Mouse (Mus musculus) lung, postnatal 36 days (tissue): ENCODE data around the gene Hoxa13.

ENCODE experiments used
- DNase-seq: peaks from one replicate; pipeline ENCODE4 v3.0.0; 2022; ENCODE audit warnings: mixed read lengths

Hoxa13 gene

DNA sequence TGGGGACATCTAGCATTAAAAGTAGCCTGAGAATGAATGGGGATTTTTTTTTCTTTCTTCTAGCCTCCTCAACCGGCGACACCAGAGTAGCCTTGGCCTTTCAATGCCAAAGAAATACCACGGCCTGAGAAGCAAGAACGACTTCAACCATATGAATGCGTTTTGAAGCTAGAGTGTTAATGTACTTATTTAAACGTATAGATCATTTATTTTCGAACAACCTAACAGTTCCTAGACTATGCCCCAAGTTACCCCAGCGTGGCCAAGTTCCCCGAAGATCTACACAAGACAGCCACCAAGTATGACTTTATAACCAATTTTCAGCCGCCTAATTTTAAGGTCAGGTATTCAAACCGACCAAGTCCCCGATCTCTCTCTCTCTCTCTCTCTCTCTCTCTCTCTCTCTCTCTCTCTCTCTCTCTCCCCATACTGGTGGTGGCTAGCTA, 39.8 kb downstream of the Hoxa13 start:
- no peak for DNase-seq

DNA sequence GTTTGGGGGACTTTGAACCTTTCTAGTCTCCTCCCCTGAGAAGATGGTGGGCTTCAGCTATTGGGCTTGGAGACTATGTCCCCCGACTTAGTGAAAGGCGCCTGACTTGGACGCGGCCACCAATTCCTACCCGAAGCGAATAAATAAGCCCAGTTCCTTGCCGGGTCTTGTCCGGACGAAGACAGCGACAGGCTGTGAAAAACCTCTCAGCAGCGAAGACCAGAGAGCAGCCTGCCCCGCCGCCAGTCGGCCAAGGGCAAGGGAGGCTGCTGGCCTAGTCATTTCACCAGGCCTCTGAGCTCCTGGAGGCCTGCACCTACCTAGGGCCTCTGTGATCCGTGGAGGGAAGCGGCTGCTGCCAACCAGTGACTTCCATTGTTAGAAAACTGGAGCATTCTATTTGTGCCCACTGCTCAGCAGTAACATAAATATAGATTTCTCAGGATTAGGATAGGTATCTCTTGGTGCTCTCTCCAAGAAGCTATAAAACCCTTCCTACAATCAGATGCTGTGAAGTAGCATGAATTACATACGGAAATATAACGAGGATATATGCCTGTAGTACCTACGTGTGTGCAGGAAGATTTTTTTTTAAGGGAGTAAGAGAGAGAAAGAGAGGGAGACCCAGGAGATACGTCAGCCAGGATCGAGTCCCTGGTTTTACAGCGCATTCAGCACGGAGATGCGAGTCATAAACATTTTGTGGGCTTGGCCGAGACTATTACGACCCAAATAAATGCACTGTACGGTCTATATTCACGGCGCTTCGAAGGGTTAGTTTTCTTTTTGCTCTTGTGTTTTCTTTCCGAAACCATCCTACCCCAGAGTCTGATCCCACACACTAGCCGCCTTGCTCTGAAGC, 40.4 kb downstream of the Hoxa13 start:
- no peak for DNase-seq

DNA sequence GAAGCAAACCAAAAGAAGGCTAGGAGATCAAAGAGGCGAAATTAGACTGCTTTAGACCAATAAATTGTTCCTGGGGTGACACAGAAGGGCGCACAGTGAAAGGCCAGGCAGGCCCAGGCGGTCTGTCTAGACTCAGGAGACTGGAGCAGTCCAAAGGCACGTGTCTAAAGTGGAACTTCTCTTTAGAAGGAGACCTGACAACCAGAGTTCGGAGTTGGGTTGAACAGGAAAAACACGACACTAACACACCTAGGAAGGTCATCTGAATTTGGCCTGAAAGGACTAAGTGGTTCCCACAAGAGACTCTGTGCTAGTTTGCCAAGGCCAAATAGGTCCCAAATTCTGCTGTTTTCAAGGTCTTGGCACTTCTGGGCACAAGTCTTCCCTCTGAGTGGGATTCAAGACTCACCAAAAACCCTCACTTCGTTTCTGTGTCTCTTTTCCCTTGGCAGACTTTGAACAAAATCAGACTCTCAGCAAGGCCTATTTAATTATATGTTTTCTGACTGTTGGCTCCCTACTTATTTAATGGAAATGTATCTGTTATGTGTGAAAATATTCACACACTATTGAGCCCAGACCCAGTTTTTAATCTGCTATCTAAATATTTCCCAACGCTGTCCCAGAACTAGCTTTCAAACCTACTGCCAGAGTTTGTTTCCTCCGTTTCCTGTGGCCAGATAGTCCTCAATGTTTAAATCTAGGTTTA, 41.3 kb downstream of the Hoxa13 start:
- no peak for DNase-seq

DNA sequence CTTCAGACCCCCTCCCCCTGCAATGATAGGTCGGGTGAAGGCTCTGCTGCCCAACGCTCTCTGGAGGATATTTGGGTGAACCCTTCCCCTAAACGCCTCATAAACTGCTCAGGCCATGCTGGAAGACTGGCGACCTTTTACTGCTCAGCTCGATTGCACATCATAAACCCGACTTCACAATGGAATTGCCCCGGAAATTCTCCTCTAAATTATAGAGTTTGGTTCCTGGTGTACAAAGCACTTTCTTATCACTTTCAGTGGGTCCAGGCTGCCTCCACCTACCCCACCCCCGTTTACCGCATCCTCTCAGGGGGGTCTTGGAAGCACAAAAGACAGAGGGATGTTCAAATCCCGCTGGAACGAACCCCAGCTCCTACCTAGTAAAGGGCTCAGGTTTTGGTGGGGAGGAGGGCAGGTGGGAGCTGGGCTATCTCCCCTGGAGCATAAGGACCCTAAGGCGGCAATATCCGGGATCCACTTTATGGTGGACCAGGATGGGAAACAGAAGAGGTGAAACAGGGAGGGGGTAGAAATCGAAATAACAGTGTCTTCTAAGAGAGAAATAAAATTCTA, 42.0 kb downstream of the Hoxa13 start:
- no peak for DNase-seq

DNA sequence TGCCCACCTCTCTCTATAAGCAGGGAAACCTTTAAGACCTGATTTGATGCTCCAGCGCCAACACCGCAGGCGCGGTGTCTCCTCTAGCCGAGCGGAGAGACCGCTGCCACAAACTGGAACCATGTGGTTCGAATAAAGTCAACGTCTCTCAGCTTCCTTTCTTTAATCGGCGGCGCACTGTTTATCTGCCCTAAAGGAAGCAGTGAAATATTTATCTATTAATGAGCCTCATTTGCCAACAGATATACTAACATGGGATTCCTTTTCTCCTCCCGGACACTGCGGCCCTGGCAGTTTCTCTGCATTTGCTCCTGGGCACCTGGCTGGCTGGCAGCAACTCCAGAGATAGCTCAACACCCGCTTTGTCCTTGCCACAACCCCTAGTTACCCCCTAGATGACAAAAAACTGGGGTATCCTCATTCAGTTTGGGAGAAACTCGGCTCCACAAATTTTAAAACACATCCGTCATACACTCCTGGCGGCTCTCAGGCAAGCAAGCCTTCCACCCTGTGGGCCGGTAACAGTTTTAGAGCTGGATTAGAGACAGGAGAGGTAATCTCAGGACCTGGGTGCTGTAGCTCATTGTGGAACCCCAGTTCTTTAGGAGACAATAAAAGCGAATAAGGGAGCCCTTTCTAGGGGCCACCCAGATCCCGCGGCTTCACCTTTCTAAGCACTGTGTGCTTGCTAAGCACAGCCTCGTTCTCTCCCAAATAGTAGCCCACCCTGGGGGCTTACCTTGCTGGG, 42.6 kb downstream of the Hoxa13 start:
- DNase-seq = no peak

DNA sequence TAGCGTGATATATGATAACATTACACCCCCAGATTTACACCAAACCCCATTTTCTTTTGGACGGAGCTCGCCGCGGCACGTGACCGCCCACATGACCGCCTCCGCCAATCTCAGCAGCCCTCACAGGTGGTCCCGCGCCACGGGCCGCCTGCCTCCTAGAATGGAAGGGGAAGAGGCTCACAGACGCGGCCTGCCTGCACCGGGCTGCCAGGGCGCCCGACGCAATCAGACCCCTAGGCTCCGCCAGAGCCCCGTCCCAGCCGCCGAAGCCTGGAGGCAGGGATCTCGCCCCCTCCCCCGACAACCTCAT, 43.3 kb downstream of the Hoxa13 start:
- peak; percentile 53 for DNase-seq

DNA sequence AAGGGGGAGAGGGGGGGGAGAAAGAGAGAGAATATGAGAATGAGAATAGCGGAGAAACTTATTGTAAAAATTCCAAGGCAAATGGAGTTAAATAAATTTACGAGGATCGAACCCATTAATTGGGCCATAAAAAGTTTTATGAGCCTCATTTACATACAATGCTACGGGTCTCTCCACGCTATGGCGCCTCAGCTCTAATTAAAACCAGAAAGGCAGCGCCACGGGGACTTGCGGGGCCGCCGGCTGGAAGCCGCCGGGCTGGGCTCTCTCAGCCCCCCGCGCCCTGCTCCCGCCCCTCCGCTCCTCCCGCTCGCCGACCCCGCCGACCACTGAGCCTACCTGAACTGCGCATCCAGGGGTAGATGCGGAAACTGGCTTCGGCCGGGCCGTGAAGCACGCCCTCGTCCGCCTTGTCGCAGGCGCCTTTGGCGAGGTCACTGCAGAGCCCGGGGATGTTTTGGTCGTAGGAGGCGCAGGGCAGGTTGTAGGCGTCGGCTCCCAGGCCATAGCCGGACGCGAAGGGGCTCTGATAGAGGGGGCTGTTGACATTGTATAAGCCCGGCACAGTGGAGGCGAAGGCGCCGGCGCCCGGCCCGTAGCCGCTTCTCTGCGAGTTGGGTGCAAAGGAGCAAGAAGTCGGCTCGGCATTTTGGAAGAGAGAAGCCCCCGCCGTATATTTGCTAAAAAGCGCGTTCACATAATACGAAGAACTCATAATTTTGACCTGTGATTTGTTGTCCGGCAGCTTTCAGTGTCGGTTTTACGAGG, 43.8 kb downstream of the Hoxa13 start:
- no peak for DNase-seq

DNA sequence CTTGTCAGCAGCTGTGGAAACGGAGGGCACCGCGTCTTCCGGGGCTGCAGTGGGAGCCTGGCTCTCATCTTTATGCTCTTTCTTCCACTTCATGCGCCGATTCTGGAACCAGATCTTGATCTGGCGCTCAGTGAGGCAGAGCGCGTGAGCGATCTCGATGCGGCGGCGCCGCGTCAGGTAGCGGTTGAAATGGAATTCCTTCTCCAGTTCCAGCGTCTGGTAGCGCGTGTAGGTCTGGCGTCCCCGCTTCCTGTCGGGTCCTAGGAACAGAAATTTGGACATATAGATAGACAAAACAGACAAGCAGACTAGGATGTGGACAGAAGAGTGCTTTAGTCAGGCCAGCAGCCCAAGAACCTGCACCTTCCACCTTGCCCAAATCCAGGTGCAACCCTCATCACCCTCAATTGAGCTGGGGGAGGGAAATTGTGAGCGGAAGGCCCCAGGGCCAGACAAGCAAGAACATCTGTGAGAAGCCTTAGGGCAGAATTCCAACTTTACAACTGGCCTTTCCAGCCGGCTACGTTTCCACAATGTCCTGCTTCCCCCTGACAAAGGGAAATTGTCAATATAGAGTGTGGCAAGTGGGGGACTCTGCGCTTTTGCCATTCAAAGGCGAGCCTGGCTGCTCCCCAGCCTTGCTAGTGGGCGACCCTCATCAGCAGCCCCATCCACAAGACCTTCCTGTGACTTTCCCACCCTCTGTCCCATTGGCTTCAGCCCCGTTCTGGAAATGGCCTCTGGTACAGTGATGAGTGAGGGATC, 44.7 kb downstream of the Hoxa13 start:
- no peak for DNase-seq

DNA sequence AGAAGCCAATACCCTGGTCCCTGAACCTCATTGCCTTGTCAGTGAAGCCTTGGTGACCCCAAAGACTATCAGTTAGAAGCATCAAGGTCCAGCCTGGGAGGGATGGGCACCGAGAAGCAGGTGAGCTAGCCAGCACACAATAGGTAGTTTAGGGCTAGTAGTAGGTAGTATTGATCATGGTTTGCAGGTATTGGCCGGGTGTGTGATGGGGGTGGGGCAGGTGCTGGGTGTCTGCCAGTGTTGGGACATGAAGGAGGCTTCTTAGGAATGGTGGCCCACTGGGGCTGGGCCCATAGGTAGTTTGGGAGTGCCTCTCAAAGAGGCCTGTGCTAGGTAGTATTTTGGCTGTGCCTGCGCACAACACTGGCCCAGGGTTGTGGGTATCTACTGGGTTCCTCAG, 45.6 kb downstream of the Hoxa13 start:
- DNase-seq = no peak

DNA sequence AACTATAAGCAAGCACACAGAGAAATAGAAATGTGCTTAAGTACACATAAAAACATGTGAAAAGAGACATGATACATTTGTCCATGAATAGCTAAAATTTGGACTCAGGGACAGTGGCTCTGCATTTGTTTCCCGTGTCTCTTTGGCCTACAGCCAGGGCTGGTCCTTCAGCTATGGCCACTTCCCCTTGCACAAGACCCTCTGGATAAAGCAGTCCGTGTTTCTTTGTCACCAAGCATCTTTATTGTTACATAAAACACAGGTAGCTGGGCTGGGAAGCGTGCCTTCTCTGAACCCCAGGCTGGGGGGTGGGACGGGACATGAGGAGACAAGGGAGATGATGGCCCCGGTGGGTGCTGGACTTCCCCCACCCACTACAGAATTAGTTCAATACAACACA, 46.4 kb downstream of the Hoxa13 start:
- no peak for DNase-seq

DNA sequence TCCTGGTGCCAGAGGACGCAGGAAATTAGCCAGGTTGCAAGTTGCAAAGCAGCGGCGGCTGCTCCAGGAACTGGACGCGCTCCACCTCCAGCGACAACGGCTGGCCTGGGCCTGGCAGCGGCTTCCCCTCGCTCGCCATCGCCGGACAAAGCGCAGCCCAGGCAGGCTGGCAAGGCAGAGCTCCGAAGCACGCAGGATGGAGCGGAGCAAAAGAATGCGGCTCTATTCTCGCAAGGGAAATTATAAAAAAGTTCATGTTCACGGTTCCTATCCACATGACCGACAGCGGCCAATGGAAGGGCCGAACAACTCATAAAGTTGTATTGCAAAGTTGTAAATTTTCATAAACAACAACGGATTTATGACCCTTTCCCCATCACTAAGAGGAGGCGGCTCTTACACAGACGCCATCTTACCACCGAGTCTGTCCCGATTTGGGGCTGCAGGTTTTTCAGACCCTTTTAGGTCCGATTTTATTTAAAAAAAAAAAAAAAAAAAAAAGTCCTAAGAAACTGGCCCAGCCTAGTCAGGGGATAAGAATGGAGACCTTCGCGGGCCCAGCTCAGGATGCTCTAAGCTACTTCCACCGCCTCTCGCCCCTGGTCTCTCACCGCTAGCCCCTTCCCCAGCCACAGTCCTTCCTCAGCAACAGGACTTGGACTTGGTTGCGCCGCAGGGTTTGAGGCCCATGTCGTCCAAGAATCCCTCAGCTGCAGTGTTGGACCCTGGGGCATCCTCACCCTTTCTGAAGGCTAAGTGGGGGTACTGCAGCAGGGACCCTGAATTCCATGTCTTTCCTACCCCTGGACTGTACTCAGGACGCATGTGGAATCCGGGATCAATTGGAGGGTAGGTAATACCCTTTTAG, 47.3 kb downstream of the Hoxa13 start, which contains the start of the genes Hoxa3 and Gm28308:
Hoxa3 (minus strand) TSS at position 218 of the 868 bp plus-strand sequence.
Gm28308 (minus strand) TSS at position 221 of the 868 bp plus-strand sequence.
- DNase-seq = peak; percentile 33

DNA sequence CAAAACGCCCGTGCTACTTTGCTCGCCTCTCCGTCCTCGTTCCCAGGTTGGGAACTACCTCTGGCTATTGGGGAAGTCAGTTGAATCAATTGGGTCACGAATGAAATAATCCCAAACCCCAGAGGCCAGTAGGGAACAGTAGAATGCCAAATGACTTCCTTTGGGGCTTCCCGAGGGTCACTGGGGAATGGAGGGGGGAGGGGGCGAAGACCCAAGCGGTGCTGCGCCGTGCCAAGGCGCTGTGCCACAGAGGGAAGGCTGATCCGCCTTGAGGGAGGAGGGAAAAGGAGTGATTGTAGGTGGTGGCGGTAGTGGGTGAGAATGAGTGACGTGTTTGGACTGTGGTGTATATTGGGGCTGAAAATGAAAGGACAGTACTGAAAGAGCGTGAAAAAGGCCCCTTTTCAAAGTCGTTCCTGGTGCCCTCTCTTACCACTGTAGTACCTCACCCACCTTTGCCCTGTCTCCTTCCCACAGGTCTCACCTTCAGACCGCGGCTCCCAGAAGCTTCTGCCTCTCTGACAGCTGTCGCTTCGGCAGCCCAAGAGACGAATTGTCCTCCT, 48.0 kb downstream of the Hoxa13 start:
- no peak for DNase-seq

DNA sequence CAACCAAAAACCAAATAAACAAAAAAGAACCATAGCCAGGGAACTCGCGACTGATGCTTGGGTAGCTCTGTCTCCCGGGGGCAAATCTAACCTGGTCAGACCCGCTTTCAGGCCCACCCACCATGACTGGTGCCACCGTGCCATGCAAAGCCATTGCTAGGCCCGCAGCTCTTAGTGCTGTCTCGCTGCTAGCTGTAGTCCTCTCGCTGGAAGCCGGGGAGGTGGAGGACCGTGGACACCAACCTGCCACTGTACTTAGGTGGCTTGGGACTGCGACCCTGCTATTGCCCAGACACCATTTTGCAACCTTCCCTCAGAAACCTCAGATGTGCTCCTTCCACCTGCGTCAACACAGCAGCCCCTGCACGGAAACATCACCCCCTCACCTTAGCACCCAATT, 48.7 kb downstream of the Hoxa13 start:
- no peak for DNase-seq

DNA sequence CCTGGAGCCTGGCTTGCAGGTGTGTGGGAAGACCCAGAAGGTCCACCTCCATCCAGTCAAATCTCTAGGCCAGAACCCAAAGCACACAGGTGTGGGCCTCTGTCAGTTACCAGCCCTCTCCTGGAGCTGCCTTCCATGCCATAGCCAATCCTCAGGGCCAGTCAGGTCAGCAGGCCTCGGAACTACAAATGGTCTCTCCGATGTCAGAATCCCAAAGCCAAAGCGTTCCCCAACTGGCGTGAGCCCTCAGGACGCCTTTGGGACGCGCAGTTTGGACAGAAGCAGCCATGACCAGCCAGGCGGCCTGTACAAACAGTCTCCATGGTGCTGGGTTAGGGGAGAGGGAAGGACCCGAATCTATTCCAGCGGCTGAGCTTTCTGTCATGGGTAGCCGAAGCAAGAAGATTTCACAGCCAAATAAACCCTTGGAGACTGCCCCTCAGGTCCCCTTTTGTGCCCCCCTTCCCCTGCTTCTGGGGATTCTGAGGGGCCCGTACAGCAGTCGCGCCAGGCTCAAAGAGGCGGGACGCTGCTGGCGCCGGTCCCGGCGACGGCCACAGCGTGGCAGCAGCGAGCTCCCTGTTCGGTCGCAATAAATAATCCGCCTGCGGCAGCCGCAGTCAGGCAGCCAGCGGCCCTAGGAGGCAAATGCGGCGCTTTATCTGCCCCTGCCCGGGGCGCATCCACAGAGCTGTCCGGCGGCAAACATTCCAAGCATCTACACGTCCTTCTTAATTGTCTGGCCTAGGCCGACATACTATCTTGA, 49.3 kb downstream of the Hoxa13 start:
- peak; percentile 79 for DNase-seq

DNA sequence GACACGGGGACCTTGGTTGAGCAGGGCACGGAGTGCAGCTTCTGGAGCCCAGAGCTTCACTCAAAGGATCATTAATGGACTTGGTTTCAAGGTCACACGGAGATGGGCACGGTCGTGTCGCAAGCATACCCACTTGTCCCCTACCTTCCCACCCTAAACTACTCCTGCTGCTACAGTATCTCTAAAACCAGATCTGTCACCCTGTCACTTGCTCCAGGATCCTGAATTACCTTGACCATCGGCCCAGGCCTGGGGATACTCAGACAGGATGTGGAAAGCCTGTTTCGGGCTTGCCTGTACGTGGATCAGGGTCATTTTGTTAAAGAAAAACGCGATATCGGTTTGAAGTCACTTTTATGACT, 51.0 kb downstream of the Hoxa13 start:
- no peak for DNase-seq

DNA sequence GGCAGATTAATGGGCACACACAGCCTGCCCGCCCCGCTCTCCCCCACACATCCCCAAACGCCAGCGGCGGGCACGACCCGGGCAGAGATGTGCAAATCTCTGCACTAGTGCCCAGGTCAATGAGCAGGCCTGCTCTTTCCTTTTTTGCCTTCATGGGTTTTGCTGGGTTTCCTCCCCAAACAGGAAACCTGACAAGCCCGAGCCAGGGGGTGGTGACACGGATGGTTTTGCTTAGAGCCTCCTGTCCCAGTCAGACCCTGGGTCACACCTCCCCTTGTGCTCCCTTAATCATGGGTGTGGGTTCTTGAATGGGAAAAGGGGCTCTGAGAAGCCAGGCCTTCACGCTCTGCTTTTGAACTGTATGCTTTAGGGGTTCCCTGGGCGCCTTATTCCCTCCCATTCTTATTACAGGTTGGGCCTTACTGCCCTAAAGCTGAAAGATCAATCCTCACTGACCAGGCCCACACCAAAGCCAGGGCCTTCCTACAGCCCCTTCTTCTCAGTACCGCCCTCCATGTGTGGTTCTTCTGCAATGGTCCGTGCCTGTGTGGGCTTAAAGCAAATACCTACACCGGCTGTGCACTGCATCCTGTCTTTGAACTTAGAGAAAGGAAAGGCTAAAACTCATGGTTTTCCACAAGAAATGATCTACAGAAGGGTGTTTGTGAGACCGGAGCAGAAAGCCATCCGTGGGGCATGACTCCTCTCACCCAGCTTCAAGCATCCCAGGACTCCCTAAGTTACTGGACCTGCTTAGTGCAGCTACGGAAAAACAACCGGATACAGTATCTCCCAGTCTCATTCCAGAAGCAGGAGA, 51.6 kb downstream of the Hoxa13 start:
- DNase-seq = no peak

DNA sequence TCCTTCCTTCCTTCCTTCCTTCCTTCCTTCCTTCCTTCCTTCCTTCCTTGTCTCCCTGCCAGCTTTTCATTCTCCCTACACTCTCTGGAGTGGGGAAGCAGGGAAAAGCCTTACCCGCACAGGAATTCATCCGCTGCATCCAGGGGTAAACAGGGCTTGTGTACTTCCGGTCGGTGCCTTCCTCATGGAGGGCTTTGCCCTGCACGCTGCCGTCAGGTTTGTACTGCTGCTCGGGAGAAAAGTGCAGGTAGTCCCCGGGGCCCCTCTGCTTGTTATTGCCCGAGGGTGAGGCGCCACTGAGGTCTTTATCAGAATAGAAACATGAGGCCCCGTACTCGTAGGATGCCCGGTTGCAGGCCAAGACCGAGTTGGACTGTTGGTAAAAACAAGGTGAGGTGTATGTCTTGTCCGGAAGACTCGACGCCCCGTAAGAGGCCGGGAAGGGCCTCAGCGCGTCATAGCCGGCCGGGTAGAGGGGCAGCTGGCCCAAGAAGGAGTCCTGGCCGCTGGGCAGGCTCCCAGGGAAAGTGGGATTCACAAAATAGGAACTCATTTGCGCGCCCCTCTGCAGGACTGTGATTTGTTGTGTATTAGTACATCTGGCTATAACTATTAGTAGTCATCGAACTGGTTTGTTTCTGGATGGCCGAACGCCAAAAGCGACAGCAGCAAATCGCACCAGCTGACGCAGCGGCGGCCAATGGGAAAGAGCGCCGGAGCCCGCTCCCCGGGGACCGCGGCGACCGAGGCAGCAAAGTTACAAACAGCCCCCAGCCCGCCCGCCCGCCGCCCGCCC, 52.4 kb downstream of the Hoxa13 start, which contains the start of gene Hoxa6:
Hoxa6 (minus strand) TSS at position 651 of the 796 bp plus-strand sequence.
- DNase-seq = no peak
